Mouse (Mus musculus) kidney, adult 9 months (tissue): ENCODE data around the gene Adamts9.

Experiments
- DNase-seq: peaks from one replicate; pipeline ENCODE4 v3.0.0; 2022

The Adamts9 gene

DNA sequence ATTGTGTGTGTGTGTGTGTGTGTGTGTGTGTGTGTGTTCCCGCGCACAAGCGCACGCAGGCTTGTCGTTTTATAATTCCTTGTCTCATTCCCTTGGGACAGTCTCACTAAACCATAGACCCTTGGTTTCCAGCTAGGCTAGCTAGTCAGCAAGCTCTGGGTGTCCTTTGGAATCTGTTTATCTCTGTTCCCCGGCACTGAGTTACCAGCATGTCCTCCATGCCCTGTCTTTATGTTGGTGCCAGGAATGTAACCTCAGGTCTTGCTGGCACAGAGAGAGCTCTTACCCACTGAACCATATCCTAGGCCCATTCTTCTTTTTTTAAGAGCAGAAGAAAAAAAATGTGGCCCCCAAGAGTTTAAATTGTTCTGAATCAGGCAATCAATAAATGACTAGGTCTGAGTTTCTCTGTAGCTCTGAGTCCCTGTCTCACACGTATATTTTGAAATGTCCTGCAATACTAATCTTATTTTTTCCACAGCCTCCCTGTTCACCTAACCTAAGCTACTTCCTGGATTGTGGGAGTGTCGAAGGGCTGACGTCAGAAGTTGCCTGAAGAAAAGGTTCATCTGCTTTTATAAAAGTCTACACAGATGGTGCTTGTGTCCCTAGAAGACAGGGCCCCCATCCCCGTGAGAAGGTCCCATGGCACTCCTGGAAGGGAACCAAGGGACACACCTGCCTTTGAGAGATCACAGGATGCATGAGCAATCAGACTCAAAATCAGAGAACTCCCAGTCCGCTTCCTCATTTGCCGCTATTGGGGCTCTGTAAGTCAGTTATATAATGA lies 84.4 kb downstream of the Adamts9 start:
- DNase-seq: peak; percentile 81

DNA sequence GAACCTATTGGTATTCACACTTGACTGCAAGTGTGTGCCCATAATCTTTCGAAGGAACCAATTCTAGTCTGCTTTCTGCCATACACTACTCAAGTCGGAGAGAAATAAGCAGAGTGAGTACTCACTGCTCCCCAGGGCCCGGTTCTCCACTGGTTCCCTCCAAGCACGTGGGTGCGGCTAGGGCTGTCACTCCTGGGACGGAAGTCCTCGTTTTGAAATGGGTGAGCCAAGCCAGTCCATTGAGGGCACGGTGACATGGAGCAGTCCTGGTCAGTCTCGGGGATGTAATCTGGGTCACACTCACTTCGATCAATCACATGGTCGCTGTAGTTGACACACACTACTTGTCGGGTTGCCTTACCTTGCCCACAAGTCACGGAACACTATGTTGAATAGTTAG lies 85.5 kb downstream of the Adamts9 start:
- DNase-seq: no peak

DNA sequence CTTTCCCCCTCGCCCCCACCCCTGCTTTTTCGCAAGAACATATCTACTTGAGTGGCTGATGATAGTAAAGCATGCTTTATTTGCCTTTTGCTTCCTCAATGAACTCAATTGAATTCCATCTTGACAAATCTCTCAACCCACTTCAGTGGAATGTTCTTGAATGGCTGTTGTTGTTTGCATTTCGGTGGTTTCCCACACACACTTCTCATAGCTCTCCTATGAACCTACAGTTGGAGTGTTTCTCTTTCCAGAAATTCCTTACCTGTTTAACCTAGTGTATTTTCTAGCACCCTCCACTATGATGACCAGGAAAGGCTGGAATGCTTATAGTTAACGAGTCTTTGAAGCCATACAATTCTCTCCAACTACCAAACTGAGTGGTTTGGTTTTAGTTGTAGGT lies 88.4 kb downstream of the Adamts9 start:
- no peak for DNase-seq

DNA sequence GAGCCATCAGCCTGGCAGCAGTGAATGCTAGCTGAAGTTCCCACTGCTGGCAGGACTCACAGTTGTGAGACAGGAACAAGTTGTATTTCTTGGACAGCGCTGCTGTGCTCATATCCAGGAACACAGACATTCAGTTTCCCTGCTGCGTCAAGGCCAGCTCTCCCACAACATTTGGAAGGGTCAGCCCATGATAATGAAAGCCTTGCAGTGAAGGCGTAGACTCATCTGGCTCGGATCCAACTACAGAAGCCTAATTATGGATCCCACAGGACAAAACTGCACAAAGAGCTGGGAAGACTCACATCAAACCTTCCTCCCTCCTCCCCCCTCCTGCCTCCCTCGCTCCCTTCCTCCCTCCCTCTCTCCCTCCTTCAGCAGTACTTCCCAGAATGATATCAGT lies 93.0 kb downstream of the Adamts9 start:
- DNase-seq: peak; percentile 67

DNA sequence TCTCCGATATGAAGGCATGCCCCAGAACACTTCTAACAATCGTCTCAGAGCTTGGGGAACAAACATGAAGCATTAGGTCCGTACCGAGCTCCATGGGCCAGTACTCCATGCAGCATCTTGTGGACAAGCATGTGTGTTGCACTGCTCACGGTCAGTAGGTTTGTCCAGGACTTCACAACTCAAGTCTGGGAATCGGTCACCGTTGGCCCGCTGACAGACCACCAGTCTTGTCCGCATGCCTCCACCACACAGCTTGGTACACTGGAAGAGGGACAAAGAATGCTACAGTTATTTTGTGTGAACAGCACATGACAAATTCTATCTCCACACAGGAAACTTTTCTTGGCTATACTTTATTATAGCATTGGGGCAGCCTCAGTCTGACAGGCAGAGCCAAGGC lies 94.1 kb downstream of the Adamts9 start:
- no peak for DNase-seq

DNA sequence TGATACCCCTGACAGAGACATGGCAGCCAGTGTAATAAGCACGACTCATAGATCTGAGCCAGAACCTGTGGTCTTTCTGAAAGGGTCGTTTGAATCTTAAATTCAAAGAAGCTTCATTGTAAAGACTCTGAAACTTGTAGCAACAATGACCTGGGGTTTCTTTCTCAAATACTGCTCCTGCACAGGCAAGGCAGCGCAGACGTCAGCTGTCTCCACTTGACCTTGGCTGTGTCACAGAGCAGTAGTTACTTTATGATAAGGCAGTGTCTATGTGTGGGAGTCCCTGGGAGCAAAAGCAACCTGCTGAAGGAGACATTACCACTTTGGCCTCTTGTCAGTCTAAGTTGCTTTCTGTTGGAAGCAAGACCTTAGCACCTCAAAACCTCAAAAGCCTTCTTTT lies 96.7 kb downstream of the Adamts9 start:
- no peak for DNase-seq

DNA sequence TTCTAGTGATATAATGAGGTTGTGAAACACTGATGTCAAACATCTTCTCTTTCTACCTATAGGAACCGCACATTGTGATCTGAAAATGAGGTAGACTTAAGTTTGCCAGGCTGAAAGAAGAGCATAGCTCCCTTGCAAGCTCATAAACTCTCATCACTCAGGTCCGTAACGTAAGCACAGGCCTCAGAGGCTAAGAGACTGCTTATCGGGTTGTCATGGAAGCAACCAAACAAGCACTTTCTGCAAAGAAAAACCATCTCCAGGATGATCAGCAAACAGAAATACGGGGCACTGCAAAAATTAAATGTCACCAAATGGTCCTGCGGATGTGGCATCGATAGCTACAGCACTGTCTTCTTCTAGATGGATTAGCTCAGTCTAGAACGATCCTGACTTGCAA lies 97.4 kb downstream of the Adamts9 start:
- DNase-seq: no peak

DNA sequence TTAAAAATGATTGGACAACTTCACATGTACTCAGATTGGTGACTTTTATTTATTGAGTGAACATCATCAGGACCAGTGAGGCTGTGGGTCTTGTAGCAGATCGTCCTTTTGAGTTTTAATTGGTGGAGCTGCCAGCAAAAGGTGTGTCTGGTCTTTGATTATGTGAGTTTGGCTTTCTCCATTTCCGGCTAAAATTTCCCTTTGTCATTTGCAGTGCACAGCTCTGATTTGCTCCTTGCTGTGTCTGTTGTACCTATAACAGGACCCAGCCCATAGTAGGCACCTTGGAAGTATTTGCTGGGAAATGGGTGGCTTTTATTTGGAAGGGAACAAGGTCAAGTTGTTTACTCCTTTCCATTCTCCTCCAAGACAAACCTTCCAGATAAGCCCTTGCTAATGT lies 99.8 kb downstream of the Adamts9 start:
- no peak for DNase-seq

DNA sequence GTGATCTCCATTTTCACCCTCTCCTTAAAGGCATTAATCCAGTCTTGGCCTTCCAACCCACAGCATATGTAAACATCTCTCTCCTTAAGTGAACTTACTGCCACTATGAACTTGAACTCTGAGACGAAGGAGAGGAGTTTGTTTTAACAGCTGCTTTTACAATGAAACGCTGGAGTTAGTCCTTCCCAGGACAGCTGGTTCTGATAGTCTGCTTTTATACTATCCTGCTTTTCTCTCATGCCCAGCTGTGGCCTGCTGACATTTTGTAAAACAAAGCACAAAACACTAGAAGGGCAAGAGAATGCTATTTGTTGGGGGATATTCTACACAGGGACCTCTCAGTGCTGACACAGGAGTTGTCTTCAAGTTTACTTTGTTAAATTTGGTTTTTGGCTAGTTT lies 101.3 kb downstream of the Adamts9 start:
- DNase-seq: no peak

DNA sequence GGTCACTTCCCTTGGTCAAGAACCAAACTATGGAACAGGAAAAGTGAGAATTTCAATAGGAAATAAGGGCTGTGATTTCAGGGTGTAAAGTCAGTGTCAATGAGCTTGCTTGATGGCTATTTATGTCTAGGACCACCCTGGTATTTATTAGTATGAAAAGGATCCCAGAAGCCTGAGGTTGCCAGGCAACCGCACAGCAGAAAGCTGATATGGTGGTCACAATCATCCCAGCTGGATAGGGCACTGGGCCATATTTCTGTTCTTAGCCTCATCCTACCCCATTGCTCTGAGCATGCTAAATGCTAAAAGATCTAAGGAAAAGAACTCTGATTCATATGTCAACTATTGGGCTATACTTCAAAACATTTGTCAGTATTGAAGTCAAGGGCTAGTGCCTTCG lies 112.2 kb downstream of the Adamts9 start:
- no peak for DNase-seq

DNA sequence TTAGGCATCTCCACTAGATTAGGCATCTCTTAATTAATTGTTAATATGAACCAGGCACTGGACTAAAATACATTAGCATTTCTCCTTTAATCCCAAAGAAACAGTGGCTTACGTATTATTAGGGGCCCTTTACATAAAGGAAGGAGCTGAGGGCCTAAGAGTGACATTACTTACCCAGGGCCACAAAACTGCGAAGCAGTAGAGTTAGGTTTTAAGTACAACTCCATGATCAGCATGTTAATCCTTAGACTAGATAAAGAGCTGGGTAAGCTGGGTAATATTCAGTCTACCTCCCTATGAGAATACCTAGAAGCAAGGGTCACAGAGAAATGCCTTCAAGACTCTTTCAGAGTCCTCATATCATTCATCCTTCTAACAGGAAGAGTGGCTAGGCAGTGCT lies 114.1 kb downstream of the Adamts9 start:
- peak; percentile 74 for DNase-seq

DNA sequence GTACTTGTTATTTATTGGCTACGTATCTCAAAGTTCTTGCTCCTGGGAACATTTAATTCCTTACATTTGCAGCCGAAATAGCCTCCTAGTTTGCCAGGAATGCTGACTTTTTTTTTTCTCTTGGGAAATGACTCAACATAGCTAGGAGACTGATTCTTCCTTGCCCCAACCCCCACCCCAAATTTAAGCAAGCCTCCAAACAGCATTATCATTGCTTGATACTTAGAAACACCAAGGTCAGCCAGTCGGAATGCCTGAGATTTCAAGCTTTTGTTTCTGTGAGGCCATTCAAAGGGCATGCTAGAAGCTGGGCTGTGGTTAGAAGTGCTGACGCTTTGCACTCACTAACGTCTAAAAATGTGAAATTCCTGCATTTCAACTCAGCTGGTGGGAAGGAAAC lies 115.9 kb downstream of the Adamts9 start:
- no peak for DNase-seq

DNA sequence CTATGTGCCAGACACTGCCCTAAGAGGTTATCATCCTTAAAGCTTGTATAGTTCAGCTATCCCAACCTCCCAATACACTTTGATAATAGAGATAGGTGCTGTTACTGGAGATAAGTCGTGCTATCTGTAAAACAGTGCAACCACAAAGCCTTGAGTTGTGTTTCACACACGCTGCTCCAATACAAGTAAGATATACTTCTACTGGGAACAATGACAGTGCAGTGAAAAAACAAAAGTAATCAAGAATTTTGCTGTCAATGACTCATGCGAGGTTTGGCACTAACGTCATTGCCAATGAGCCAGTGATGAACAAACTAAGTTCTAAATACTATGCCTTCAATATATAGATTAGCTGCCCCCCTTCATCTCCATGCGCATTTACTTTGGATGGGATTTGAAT lies 116.7 kb downstream of the Adamts9 start:
- no peak for DNase-seq

DNA sequence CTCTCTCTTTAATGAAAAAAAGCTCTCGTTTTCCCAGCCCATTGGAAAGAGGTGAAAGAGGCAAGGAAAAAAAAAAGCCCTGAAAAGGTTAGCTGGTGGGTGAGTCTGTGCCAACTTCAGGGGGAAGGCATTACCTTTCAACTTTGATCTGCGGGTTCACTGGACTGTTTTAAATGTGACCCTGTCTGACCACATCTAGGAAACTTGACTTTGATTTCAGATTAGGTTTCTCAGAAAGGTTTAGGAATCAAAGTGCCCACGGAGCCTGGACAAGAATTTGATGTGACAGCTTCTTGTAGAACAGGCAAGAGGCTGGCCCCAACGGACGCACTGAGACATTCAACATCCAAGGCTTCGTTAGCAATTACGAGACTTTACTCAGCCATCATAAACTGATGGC lies 119.3 kb downstream of the Adamts9 start:
- peak; percentile 75 for DNase-seq

DNA sequence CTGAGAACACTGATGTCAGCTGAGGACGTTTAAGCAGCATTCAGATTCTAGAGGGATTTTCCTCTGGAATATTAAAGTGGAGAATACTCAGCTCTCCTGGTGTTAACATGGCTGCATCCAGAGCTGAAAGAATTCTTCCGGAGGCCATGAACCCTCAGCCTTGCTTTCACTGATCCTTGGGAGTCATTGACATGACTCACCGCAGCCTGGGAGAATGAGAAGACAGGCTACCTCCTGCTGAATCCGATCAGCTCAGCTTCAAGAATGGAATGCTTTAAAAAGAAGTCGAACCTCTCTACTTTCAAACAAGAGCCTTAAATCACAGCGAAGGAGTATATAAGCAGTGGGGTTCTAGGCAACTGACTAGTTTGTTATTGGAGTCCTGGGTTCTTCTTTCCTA lies 121.3 kb downstream of the Adamts9 start:
- DNase-seq: no peak

DNA sequence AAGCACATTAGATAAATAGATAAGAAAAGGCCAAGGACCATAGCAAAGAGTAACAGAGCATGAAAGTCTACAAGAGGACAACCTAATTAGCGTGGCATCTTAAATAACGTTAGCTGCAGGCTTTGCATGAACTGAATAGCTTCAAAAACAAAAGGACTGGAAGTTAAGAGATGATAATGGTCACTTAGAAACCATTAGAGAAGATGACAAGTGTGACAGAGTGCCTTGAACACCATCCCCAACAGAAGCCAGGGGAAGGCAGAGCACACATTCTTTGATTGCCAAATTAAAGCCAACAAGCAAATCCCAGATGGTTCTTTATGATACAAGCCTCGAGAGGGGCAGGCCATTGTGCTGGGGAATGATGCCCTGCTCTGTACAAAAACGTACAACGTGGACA lies 121.7 kb downstream of the Adamts9 start:
- no peak for DNase-seq

DNA sequence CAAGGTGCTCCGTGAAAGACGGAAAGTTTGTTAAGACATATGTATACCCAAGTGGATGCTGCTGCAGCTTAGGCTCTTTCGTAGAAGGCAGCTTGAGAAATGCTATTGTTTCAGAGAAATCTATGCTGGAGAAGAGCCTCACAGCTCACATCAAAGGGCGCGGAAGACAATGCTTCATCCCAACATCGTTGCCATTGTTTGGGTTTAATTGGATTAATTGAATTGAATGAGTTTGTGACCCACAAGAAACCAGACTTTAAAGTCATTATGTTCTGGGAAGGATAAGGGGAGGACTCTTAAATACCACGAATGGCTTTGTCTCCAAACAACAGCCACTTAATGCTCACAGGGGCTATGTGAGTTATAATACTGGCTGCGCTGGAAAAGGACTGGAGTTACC lies 125.6 kb downstream of the Adamts9 start:
- DNase-seq: no peak

DNA sequence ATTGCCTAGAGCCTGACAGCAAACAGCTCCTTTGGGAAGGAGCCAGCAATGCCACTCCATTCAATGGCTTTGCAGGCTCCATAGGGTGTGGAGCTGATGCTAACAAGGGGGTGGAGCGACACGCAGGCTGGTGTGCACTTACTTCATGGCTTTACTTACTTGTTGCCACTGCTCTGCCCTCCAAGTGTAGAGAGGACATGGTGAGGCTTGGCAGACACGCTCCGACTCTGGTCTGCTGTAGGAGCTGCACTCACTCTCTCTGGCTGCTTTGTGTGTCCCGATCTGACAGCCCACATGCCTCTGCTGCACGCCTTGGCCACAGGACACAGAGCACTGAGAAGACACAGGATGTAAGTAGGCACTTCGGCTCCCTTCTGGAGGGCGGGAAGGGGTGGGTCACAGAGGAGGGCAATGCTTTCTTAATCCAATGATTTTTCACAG lies 127.0 kb downstream of the Adamts9 start, which contains the start of gene A730049H05Rik:
TSS of gene A730049H05Rik (plus strand) at position 168 of the 441 bp plus-strand sequence.
- DNase-seq: no peak

DNA sequence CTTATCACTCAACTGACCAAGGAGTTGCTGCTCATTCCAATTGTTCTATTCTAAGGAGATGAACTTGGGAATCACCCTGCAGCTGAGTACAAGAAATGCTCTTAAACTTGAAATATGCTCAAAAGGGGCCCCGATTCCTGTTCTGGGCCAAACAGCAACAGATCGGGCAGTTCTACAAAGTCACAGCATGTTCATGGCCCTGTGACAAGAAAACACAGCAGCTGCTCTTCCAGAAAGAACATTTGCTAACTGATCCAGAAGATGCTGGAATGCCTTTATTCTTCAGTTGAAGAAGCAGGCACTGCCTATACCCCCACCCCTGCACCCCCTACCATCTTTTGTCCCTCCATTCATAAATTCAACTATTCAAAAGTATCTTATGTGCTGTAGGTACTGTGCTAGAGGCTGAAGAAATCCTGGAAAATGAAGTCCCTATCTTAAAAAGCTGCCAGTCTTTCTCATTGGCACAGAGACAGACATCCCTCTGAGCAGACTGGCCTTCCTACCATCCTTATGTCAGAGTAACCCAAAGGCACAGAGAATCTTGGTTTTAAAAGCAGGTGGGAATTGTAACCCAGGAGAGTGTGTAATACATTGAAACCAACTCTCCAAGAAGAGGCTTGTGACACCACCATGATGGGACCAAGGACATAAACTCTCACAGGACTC lies 130.5 kb downstream of the Adamts9 start:
- DNase-seq: peak; percentile 56

DNA sequence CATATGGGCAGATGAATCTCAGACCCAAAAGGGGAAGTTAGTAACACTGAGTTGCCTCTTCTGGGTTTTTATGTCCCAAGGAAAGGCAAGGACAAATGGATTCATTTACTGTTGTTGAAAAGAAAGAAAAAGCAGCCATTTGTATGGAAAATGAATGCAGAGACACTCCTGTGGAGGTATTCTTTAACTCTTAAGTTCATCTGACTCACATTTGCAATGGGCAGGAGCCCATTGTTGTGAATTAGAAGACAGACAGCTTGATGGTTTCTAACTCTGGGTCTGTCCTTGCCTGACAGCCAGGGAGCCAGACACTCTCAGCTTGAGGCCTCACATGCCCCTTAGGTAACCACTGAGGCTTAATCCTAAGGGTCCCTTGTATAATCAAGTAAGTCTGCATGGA lies 131.7 kb downstream of the Adamts9 start:
- no peak for DNase-seq

DNA sequence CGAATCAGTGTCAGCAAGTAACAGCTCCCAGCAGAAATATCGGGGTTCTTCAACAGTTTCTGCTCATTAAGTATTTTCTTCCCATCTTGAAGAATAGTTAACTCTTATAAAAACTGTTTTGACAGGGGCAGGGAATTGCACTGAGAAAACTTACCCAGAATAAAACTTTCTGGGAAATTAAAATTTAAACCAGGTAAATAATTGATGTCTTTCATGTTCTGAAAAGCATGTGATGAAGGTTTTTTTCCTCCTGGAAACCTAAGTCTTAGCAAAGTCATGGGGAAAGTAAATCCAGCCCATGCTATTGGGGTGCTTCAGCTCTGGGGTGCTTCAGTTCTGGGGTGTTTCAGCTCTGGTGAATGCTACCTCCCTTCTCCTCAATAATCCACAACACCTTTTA lies 132.7 kb downstream of the Adamts9 start:
- peak; percentile 56 for DNase-seq

DNA sequence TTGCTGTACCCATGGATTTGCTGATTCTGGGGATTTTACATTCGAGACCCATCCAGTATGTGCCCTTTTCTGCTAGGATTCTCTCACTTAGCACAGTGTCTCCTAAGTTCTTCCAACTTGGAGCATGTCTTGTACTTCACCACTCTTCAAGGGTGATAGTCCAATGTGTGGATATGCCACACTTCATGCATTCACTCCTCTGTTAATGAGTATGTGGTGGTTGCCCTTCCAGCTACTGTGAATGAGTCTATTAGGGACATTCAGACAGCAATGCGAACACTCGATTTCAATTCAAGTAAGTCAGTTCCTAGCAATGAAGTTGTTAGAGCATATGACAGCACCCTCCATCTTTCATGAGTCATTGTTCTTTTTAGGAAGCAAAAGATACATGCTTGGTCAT lies 133.5 kb downstream of the Adamts9 start:
- peak; percentile 84 for DNase-seq

DNA sequence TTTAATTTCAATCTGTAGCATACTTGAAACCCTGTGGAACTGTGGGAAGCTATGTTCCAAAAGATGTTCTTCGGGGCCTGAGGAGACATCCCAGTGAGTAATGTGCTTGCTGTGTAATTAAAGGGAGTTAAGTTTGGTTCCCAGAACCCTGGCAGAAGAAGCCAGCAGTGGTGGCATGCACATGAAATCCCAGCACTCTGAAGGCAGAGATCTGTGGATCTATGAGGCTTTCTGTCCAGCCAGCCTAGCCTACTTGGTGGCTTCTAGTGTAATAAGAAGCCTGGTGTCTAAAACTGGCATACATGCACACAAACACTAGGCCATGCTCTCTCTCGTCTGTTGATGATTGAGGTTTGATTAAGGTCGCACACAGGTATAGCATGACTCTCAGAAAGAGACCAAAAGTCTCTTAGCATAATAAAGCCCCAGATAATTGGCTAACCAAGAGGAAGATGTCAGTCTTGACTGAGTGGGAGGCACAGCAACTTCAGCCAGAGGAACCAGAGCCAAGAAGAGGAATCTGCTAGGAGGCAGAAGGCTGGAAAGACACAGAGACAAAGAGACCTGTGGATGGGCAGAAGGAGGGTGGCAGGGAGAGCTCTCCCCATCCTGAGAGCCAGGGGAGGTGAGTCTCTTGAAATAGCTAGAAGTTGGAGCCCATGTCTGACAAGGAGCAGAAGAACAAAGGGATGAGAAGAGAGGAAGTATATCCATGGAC lies 138.9 kb downstream of the Adamts9 start:
- DNase-seq: no peak

DNA sequence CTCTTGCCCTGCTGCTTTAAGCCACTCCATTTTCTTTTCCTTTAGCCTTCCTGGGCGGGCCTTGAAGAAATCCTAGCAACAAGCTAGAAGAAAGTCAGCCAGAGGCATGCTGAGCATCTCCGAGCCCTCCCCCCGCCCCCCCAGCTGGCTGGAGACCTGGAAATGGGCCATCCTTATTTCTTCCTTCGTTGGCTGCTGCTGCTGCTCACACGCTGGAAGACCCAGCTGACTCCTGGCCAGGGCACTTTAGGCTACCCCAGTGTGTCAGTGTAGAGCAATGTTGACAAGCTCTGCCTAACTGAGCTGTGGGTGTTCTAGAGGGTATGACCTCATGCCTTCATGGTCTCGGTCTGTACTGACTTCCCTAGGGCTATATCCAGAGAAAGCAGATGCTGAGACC lies 140.1 kb downstream of the Adamts9 start:
- DNase-seq: no peak
